Mouse (Mus musculus): ENCODE results near the gene Spata25.

The Spata25 gene

GRCm38 (mm10) chr2:164778809-164779208 is 49.5 kb downstream of the Spata25 start:
- DNase-seq: no peak

DNA sequence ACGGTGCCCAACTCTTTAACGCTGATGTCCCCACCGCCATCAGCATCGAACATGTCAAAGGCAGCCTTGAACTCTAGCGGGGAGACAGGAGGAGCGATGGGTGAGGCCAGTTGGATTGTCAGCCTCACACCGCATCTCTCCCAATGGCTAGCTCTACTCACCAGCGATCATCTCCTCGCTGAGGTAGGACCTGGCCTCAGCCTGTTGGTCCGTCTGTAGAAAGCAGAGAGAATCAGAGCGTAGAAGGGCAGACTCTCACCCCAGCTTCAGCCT is 50.4 kb downstream of the Spata25 start:
- DNase-seq: no peak

- no peak for DNase-seq
Measured at GRCm38 (mm10) chr2:164777246-164778014, 50.9 kb downstream of the Spata25 start.

DNA sequence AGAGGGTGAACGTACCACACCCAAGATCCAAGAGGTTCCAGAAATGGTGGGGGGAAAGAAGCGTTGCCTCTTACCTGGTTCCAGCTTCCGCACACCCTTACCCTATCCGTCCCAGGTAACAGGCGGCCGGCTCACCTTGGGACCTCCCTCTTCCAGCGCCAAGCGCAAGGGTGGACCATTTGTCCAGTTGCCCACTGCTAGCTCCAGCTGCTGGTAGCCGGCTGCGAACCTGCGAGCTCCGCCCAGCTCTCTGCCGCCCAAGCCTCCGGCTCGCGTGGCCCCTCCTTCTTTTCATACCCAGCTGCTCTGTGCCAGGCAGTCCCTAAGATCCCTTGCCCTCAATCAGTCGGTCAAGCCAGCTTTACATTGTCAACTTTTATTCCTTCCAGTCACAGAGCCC is 51.5 kb downstream of the Spata25 start:
- DNase-seq: no peak

Measured in kidney, adult 18-20 months (tissue).